Mouse (Mus musculus): ENCODE data around the gene Krtap5-5.
"Not testable (repeated sequence)": the region's sequence is repeated elsewhere in the genome, so short reads cannot be mapped to it uniquely, and the experiment has no call there.

The Krtap5-5 gene

DNA sequence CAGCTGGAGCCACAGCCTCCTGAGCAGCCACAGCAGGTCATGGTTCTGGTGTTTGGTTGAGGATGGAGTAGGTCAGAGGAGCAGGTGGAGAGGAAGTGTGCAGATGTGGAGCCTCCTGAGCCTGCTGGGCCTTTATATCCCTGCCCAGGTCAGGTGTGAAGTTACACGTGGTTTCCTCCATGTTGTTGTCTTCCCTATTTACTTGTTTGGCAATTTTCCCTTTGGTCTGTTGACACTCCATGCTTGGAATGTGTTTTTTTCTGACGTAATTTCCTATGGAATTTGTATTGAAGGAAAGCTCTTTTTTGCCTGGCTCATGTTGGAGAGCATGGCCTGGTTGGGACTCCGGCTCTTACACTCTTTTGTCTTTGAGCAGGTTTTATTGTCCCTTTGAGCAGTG is at the start of gene Krtap5-5:
TSS of gene Krtap5-5 (minus strand) at position 101 of the 400 bp plus-strand sequence.
- not testable (repeated sequence) for DNase-seq (ENCODE audit: low read depth, low spot score)

DNA sequence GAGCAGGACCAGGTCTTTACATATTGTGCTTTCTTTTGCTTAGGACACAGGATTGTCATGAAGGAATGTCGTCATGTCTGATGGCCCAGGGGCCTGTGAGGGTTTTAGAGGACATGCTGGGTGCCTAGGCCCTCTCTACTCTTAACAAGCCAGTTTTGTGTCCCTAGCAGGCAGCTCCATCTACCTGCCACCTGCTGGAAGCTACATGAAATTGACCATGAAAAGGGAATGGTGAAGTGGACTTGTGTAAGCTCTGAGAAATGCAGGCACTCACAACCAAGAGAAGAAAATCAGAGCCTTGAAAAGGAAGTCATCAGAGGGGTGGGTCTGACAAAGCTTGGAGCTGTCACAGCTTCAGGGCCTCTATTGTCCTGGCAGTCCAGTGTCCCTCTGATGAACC is 49.5 kb upstream of the Krtap5-5 start:
- peak; percentile 12 for DNase-seq (ENCODE audit: low read depth, low spot score)

DNA sequence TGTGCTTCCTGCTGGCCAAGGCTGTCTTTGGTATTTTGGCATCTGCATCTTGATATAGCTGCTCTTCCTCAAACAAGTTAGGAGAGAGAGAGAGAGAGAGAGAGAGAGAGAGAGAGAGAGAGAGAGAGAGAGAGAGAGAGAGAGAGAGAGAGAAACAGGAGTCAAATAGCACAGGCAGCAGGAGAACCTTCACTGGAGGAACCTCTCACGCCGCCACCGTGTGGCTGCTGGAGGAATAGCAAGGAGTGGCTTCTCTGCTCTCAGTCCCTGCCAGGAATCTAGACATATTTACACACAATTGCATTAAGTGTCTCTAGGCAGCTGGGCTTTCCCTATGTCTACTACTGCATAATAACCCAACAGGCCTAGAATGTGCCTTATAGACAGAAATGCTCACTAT is 48.4 kb upstream of the Krtap5-5 start:
- peak; percentile 75 for DNase-seq (ENCODE audit: low read depth, low spot score)

DNA sequence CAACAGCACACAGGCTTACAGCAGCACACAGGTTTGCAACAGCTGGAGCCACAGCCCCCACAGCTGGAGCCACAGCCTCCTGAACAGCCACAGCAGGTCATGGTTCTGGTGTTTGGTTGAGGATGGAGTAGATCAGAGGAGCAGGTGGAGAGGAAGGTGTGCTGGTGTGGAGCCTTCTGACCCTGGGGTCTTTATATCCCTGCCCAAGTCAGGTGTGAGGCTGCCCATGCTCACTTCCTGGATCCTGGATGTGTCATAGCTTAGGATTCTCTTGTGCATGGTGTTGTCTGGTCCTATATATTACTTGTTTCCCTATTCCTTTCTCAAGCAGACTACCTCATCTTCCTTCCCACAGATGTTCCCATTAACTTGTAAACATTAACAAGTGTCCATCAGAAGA is 44.5 kb upstream of the Krtap5-5 start, which contains the start of gene Gm4559:
TSS of gene Gm4559 (minus strand) at position 101 of the 400 bp plus-strand sequence.
- not testable (repeated sequence) for DNase-seq (ENCODE audit: low read depth, low spot score)

DNA sequence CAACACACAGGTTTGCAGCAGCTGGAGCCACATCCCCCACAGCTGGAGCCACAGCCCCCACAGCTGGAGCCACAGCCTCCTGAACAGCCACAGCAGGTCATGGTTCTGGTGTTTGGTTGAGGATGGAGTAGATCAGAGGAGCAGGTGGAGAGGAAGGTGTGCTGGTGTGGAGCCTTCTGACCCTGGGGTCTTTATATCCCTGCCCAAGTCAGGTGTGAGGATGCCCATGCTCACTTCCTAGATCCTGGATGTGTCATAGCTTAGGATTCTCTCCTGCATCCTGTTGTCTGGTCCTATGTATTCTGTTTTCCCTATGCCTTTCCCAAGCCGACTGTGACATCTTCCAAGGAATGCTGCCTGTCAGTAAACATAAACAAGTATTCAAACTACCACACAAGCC is 28.5 kb upstream of the Krtap5-5 start, which contains the start of gene Gm2431:
TSS of gene Gm2431 (minus strand) at position 101 of the 400 bp plus-strand sequence.
- DNase-seq (ENCODE audit: low read depth, low spot score), result not testable (repeated sequence)

DNA sequence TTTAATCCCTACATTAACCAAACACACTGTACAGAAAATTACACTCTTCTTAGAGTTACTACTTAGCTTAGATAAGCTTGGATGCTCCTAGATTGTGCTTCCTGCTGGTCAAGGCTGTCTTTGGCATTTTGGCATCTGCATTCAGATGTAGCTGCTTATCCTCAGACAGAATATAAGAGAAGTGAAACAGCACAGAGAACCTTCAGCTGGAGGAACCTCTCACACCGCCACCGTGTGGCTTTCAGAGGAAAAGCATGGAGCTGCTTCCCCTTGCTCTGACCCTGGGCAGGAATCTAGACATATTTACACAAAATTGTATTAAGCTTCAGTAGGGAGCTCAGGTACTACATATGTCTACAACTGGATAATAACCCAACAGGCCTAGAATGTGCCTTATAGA is 25.7 kb upstream of the Krtap5-5 start:
- peak; percentile 69 for DNase-seq (ENCODE audit: low read depth, low spot score)

DNA sequence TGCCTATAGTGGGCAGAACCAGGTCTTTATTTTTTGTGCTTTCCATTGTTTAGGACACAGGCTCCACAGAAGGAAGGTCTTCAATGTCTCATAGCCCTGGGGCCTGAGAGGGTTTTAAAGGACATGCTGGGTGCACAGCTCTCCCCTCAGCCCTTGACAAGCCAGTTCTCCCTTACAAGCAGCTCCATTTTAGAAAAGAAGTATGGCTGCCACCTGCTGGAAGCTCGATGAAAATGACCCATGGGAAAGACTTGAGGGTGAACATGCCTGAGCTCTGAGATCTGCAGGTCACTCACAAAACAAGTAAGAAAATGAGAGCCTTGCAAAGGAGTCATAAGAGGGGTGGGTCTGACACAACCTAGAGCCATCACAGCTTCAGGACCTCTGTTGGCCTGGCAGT is 20.1 kb upstream of the Krtap5-5 start:
- peak; percentile 64 for DNase-seq (ENCODE audit: low read depth, low spot score)

DNA sequence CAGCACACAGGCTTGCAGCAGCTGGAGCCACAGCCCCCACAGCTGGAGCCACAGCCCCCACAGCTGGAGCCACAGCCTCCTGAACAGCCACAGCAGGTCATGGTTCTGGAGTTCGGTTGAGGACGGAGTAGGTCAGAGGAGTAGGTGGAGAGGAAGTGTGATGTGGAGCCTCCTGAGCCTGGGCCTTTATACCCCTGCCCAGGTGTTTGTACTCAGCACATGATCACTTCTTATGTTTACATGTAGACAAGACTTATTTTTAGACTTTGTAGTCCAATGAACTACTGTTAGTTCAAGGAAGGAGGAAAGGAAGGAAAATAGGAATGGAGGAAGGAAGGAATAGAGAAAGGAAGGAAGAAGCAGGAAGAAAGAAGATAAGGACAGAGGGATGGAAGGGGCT is 11.2 kb upstream of the Krtap5-5 start, which contains the start of gene Gm40460:
TSS of gene Gm40460 (minus strand) at position 101 of the 400 bp plus-strand sequence.
- DNase-seq (ENCODE audit: low read depth, low spot score), result no peak

DNA sequence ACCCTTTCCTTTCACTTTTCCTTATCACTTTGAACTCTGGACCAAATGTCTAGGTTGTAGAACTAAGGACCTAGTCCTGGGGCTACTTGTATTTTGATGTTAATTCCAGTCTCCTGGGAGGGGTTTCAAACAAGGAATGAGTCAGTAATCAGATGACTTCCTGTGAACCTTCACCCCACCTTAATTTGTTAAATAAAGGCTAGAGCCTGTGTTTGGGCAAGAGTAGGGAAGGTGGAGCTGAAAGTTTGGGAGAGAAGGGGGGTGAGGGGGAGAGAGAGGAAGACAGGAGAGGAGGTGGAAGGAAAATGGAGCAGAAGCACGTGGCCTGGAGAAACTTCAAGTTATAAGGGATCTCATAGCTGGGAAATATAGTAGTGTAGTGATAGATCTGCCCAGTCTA is 1.8 kb upstream of the Krtap5-5 start:
- DNase-seq (ENCODE audit: low read depth, low spot score), result no peak

DNA sequence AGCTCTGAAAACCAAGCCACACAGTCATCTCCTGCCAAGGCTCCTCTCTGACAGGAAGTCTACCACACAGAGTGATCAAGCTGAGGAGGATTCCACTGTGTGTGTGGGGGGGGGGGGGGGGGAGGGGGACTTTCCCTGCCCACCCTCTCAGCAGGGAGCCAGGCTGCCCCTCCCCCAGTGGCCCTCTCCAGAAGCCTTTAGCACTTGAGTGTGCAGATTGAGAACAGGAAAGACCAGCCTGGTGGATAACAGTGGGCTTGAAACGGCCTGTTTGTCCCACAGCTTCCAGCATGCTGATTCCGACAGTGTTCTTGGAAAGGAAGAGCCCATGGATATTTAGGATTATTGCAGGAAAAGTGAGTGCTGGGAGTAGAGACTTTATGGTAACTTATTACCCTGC is 5.3 kb downstream of the Krtap5-5 start:
- no peak for DNase-seq (ENCODE audit: low read depth, low spot score)

DNA sequence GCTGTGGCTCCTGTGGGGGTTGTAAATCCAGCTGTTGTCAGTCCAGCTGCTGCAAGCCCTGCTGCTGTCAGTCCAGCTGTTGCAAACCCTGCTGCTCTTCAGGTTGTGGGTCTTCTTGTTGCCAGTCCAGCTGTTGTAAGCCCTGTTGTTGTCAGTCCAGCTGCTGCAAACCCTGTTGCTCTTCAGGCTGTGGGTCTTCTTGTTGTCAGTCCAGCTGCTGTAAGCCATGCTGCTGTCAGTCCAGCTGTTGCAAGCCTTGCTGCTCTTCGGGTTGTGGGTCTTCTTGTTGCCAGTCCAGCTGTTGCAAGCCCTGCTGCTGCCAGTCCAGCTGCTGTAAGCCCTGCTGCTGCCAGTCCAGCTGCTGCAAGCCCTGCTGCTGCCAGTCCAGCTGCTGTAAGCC is 17.6 kb downstream of the Krtap5-5 start:
- not testable (repeated sequence) for DNase-seq (ENCODE audit: low read depth, low spot score)

DNA sequence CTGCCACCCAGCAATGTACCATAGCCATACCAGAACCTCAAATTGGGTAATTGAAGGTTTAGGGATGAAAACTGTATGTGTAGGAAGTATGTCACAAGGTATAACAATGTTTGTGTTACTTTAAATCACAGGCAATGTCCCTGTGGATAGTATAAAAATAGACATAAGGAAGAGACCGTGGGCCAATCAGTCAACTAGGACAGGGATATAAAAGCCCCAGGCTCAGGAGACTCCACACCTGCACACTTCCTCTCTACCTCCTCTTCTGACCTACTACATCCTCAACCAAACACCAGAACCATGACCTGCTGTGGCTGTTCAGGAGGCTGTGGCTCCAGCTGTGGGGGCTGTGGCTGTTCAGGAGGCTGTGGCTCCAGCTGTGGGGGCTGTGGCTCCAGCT is 18.2 kb downstream of the Krtap5-5 start, which contains the start of gene Gm7579:
TSS of gene Gm7579 (plus strand) at position 301 of the 400 bp plus-strand sequence.
- DNase-seq (ENCODE audit: low read depth, low spot score), result no peak

DNA sequence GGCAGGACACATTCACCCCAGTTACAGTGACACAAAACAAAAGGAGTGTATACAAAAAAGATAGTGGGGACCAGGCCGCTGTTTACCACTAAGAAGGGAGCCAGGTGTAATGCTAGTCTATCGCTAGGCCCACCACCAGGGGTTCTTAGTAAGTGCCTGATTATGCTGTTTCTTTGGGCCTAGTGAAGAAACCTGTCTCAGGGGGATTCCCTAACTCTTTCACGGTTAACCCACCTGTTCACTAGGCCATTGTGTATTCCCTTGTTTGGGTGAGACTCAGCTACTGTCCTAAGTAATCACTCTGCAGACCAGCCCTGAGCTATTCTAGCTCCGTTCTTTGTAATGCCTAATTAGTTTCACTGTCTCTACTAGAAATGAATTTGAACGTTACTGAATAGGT is 22.9 kb downstream of the Krtap5-5 start:
- not testable (repeated sequence) for DNase-seq (ENCODE audit: low read depth, low spot score)

DNA sequence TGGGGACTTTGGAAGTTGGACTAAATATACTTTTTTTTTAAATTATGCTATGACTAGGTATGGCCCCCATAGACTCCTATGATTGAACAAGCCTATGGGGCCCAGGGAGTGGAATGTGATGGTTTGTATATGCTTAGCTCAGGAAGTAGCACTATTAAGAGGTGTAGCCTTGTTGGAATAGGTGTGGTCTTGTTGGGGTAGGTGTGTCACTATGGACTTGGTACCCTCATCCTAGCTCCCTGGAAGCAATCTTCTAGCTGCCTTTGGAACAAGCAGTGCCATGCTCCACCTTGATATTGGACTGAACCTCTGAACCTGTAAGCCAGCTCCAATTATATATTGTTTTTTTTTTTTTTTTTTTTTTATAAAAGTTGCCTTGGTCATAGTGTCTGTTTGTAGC is 24.3 kb downstream of the Krtap5-5 start:
- no peak for DNase-seq (ENCODE audit: low read depth, low spot score)

DNA sequence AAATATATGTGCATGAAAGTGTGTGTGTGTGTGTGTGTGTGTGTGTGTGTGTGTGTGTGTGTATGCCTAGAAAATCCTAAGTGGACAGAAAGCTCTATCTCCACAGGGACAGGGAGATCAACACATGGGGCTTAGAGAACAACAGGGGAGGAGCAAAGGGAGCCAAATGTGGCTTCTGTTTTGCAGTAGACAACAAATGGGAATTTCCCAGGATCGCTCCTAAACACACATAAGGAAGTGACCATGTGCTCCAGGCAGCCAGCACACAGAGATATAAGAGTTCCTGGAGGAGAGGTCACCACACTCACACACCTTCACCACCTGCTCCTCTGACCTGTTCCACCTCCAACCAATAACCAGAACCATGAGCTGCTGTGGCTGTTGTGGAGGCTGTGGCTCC is 28.7 kb downstream of the Krtap5-5 start, which contains the start of gene Krtap5-3:
TSS of gene Krtap5-3 (plus strand) at position 301 of the 400 bp plus-strand sequence.
- no peak for DNase-seq (ENCODE audit: low read depth, low spot score)

DNA sequence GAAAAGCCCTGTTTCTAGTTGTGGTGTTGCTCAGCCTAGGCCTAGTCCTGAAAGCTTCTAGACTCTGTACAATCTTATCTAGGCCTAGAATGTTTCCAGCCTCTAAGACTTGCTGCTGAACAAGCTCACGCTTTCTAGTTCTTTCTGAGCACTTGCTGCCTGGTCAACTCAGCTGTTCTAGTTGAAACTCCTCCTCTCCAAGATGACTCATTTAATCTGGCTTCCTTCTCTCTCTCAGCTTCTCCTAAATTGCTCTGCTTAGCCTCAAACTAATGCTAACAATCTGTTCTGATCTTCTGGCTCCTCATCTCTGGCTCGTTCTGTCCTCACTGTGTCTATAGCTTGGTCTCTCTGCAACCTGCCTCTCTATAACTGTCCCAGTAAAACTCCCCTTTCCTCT is 31.0 kb downstream of the Krtap5-5 start:
- peak; percentile 73 for DNase-seq (ENCODE audit: low read depth, low spot score)

DNA sequence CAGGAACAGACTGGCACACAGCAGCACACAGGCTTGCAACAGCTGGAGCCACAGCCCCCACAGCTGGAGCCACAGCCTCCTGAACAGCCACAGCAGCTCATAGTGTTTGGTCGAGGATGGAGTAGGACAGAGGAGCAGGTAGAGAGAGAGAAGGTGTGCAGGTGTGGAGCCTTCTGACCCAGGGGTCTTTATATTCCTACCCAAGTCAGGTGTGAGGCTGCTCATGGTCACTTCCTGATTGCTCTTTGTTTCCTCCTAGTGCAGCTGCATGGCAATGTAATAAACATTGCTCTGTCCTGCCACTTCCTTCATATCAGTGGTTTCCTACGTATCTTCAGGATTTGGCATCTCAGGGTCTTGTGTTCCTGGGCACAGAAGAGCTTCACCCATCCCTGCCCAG is 39.5 kb downstream of the Krtap5-5 start, which contains the start of gene Gm10153:
TSS of gene Gm10153 (minus strand) at position 101 of the 400 bp plus-strand sequence.
- DNase-seq (ENCODE audit: low read depth, low spot score), result no peak

DNA sequence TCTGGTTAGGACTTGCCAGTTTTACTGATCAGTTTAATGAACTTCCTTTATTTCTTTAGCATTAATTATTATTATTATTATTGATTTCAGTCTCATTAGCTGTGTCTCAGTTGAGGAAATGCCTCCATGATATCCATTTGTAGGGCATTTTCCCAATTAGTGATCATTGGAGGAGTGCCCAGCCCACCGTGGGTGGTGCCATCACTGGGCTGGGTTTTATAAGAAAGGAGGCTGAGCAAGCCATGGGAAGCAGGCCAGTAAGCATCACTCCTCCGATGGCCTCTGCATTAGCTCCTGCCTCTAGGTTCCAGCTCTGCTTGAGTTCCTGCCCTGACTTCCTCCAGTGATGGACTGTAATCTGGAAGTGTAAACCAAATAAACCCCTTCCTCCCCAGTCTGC is 41.6 kb downstream of the Krtap5-5 start:
- no peak for DNase-seq (ENCODE audit: low read depth, low spot score)

DNA sequence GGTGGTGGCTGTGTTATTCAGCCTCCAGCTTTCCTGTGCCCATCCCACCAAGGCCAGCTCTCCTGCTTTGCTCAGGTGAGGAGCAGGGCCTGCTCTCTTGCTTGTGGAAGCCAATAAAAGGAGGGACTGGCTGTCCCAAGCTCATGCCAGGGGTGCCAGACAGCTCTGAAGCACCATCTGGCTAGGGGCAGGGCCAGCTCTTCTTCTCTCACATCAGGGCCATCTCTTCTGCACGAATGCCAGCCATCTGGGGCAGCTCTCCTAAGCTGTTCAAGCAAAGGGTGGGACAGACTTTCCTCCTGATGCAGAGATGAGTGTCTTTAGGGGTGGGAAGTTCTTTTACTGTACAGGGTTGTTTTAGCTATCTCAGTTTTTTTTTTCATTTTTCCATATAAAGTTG is 48.8 kb downstream of the Krtap5-5 start:
- no peak for DNase-seq (ENCODE audit: low read depth, low spot score)

Data from brain, adult 2 months (tissue).